Mouse (Mus musculus): ENCODE data around the gene Brca2.

Gene Brca2

GRCm38 (mm10) chr5:150598202-150599119, 76.0 kb downstream of the Brca2 start:
- peak; percentile 65 for DNase-seq (ENCODE audit: low spot score)

- DNase-seq (ENCODE audit: low spot score): no peak
These were observed 77.2 kb downstream of the Brca2 start for GRCm38 (mm10) chr5:150599301-150600294.

- DNase-seq (ENCODE audit: low spot score): no peak
These were observed 78.4 kb downstream of the Brca2 start for GRCm38 (mm10) chr5:150600554-150601440.

- no peak for DNase-seq (ENCODE audit: low spot score)
These were observed 79.2 kb downstream of the Brca2 start for GRCm38 (mm10) chr5:150601441-150602230.

- DNase-seq (ENCODE audit: low spot score): no peak
These were observed 83.7 kb downstream of the Brca2 start for GRCm38 (mm10) chr5:150606131-150606530.

- DNase-seq (ENCODE audit: low spot score): no peak
These were observed 85.2 kb downstream of the Brca2 start for GRCm38 (mm10) chr5:150607631-150608030.

GRCm38 (mm10) chr5:150611136-150611535, 88.7 kb downstream of the Brca2 start:
- no peak for DNase-seq (ENCODE audit: low spot score)

- no peak for DNase-seq (ENCODE audit: low spot score)
These were observed 89.3 kb downstream of the Brca2 start for GRCm38 (mm10) chr5:150611697-150612096.

- no peak for DNase-seq (ENCODE audit: low spot score)
These were observed 91.6 kb downstream of the Brca2 start for GRCm38 (mm10) chr5:150614054-150614453.

GRCm38 (mm10) chr5:150616216-150616615, 93.8 kb downstream of the Brca2 start:
- no peak for DNase-seq (ENCODE audit: low spot score)

- DNase-seq (ENCODE audit: low spot score): no peak
These were observed 94.3 kb downstream of the Brca2 start for GRCm38 (mm10) chr5:150616731-150617130.

GRCm38 (mm10) chr5:150618599-150619355, 96.3 kb downstream of the Brca2 start:
- DNase-seq (ENCODE audit: low spot score): no peak

Data from yolk sac, embryonic 10.5 days (tissue).